Mouse (Mus musculus) liver, postnatal 0 days (tissue): ENCODE measurements around the gene Bmpr2. TPM values are rescaled to one million over a fixed set of nuclear protein-coding genes. Genes with fewer than 3 reads are reported as not detected.

Experiments
- ATAC-seq: fragments of 200-750 bp; cut with Nextera tagmentation; 2 replicates; pipeline ENCODE4 v1.8.0; 2017; ENCODE audit warnings: mild to moderate bottlenecking, moderate library complexity
- DNase-seq: peaks from one replicate; pipeline ENCODE4 v3.0.0-alpha.2; 2016
- H3K27ac ChIP-seq: fragments of 300-500 bp; sonication (generic); 2 replicates; pipeline ENCODE4 v1.5.1; 2014; ENCODE audit warnings: antibody characterized with exemption, moderate library complexity, mild to moderate bottlenecking, low read depth
- H3K27me3 ChIP-seq: fragments of 300-500 bp; sonication (generic); 2 replicates; pipeline ENCODE4 v1.6.1; 2014; ENCODE audit warnings: low read length, control low read depth, mixed read lengths; ENCODE audit not compliant: insufficient read depth
- H3K36me3 ChIP-seq: fragments of 300-500 bp; sonication (generic); replicated peaks from 2 replicates; pipeline ENCODE4 v1.6.1; 2014; ENCODE audit warnings: mild to moderate bottlenecking, control low read depth, low read length, moderate library complexity, mixed read lengths; ENCODE audit not compliant: insufficient read depth
- H3K4me1 ChIP-seq: fragments of 300-500 bp; sonication (generic); 2 replicates; pipeline ENCODE4 v1.6.1; 2014; ENCODE audit warnings: antibody characterized with exemption, mild to moderate bottlenecking, control low read depth; ENCODE audit not compliant: insufficient read depth
- H3K4me2 ChIP-seq: fragments of 300-500 bp; sonication (generic); 2 replicates; pipeline ENCODE4 v1.6.1; 2014; ENCODE audit warnings: low read depth, mild to moderate bottlenecking, low read length, moderate library complexity, mixed read lengths
- H3K4me3 ChIP-seq: fragments of 300-500 bp; sonication (generic); 2 replicates; pipeline ENCODE4 v1.5.1; 2014; ENCODE audit warnings: low read depth, low read length
- H3K9ac ChIP-seq: fragments of 300-500 bp; sonication (generic); replicated peaks from 2 replicates; pipeline ENCODE4 v1.6.1; 2014; ENCODE audit warnings: mild to moderate bottlenecking, moderate library complexity
- H3K9me3 ChIP-seq: fragments of 300-500 bp; sonication (generic); 2 replicates; pipeline ENCODE4 v1.6.1; 2016; ENCODE audit warnings: mild to moderate bottlenecking, control low read depth, low read length, mixed read lengths
- CTCF ChIP-seq: sonication (generic); IDR thresholded peaks from 2 replicates; pipeline ENCODE4 v1.5.1; 2016; ENCODE audit warnings: antibody characterized with exemption, low read depth
- EP300 ChIP-seq: IDR thresholded peaks from 2 replicates; pipeline ENCODE4 v1.6.1; 2016; ENCODE audit warnings: antibody characterized with exemption, low read depth, mild to moderate bottlenecking
- WGBS: fragments of 180-500 bp; shearing (Covaris S2); extraction: QIAGEN DNeasy Blood & Tissue Kit; methylation state at CpG from one replicate; pipeline ENCODE4 v1.1.7; 2014; ENCODE audit not compliant: insufficient replicate concordance; 5-methylcytosine and 5-hydroxymethylcytosine counted together
- polyA plus RNA-seq: library from polyadenylated mRNA; unstranded; fragments of >200 nt; fragmentation: Nextera tagmentation; extraction: Ambion mirVana; gene quantifications from 2 replicates; pipeline ENCODE4 v1.2.1, GENCODE M21; 2015

The Bmpr2 gene
- polyA plus RNA-seq, 1 experiment from 2014 or later, result 1.8 TPM

DNA sequence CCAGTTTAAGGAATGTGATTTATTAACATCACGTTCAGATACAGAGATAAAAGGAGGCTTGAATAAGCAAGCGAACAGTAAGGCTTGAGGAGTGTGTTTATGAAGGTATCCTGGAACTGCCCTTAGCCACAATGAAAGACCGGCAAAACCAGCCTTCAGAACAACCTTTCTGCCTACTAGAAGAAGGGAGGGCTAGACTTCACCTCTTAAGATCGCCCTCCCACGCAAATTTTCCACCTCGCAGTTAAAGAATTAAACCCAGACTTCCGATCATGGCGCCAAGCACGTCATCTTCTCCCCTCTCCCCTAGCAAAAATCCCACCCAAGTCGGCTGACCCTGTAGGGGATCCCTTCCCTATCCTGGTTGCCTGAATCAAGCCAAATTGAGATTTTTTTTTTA lies 992 bp upstream of the Bmpr2 start:
- ATAC-seq, result no peak
- Histone ChIP-seq H3K27ac (no peak overlapping the region), H3K27me3 (no peaks in the 10 kb centered on the region), H3K4me2 (peak overlapping the region; percentile 90), H3K4me1 (peaks cover 12% of the 10 kb centered on the region), H3K36me3 (no peaks in the 10 kb centered on the region), H3K9me3 (no peaks in the 10 kb centered on the region), H3K4me3 (peak overlapping the region; percentile 72), H3K9ac (peak overlapping the region; percentile 88)
- TF ChIP-seq CTCF, result no peak
- no peak for TF ChIP-seq EP300
- WGBS, result 15% methylated on average over 10 of the region's 10 CpGs
- DNase-seq, result no peak

DNA sequence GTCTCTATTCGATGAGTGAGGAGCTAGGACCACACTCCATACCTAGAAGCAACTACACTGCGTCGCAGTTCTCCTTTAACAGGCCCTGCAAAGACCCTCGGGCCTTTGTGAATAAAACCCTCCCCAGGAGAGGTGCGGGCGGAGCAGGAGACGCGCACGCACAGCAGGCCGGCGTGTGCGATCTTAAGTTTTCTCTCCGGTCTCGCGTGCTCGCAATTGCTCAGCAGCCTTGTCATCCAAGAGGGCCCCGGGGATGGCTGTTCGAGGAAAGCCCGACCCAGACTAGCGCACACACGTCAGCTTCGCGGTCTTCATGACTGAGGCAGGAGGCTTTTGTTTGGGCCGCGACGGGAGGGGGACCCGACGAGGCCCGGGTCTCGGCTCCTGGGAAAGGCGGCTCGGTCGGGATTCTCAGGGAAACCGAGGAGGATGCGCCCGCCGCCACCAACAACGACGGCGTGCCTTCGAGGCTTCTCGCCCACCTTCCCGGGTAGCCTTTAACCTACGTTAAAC lies 493 bp upstream of the Bmpr2 start:
- peak overlapping the region; percentile 72 for H3K4me3 ChIP-seq
- under 1% methylated on average over 33 of the region's 44 CpGs for WGBS
- TF ChIP-seq EP300 (no peak), CTCF (no peak)
- H3K27ac ChIP-seq, result peak overlapping the region; percentile 91
- ATAC-seq, result peak; percentile 37
- no peaks in the 10 kb centered on the region for H3K9me3 ChIP-seq
- peak; percentile 58 for DNase-seq
- peak overlapping the region; percentile 88 for H3K9ac ChIP-seq
- no peaks in the 10 kb centered on the region for H3K27me3 ChIP-seq
- H3K4me2 ChIP-seq, result peak overlapping the region; percentile 90
- H3K4me1 ChIP-seq, result peaks cover 12% of the 10 kb centered on the region
- H3K36me3 ChIP-seq, result no peaks in the 10 kb centered on the region

DNA sequence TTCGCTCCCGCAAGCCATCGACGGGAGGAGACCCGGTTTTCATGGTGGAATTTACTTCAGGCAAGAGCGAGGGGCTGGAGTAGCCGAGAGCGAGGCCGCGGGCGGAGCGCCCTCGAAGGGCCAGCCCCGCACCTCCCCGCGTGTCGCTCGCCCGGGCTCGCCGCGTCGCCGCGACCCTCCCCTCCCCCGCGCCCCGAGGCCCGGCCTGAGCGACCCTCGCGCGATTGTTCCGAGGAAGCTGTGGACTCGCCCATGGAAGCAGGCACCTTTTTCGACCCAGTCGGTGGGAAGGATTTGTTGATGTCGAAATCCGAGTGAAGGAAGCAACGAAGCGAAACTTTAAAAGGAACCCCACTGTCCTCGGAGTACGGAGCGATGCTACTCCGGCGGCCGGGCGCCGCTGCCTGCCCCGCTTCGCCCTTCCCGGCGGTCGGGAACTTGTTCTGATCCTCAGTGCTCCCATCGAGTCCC lies 616 bp downstream of the Bmpr2 start:
- Histone ChIP-seq H3K4me3 (peak overlapping the region; percentile 72), H3K27ac (peak overlapping the region; percentile 91)

DNA sequence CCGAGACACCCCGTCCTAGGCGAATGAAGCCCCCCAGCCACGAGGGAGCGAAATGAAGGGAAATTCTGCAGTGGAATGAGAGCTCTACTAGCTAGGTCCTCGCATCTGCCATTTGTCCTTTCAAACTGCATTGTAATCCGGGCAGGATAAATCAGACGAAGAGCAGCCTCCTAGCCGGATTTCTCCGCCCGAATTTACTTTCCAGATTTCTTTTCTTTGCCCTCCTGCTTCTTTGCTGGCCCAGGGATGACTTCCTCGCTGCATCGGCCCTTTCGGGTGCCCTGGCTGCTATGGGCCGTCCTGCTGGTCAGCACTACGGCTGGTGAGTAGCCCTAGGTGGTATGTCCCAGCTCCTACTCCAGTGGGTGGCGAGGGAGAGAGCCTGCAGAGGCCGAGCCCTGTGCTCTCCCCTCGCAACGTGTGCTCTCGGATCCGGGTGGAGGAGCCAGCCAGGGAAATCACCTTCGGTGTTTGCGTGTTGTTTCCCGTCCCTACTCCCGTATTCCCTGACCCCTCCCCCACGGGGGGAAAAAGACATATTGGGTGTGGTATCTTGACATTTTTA lies 1.3 kb downstream of the Bmpr2 start:
- Histone ChIP-seq H3K9me3 (no peaks in the 10 kb centered on the region), H3K27ac (peak overlapping the region; percentile 91), H3K27me3 (no peaks in the 10 kb centered on the region), H3K4me3 (peak overlapping the region; percentile 72), H3K36me3 (no peaks in the 10 kb centered on the region), H3K9ac (peak overlapping the region; percentile 88), H3K4me2 (peak overlapping the region; percentile 90), H3K4me1 (peaks cover 12% of the 10 kb centered on the region)
- no peak for TF ChIP-seq CTCF
- TF ChIP-seq EP300, result no peak
- WGBS, result under 1% methylated on average over 27 of the region's 27 CpGs
- DNase-seq, result peak; percentile 42
- ATAC-seq, result no peak; the same call in 1 of the 2 replicates

More for the DNA sequence above, 616 bp downstream of the Bmpr2 start:
- ATAC-seq (peak; percentile 57), DNase-seq (peak; percentile 65)
- Histone ChIP-seq H3K9ac (peak overlapping the region; percentile 88), H3K9me3 (no peaks in the 10 kb centered on the region), H3K4me1 (peaks cover 12% of the 10 kb centered on the region), H3K36me3 (no peaks in the 10 kb centered on the region), H3K4me2 (peak overlapping the region; percentile 90), H3K27me3 (no peaks in the 10 kb centered on the region)
- 0% methylated on average over 44 of the region's 55 CpGs for WGBS
- TF ChIP-seq CTCF (no peak), EP300 (no peak)

DNA sequence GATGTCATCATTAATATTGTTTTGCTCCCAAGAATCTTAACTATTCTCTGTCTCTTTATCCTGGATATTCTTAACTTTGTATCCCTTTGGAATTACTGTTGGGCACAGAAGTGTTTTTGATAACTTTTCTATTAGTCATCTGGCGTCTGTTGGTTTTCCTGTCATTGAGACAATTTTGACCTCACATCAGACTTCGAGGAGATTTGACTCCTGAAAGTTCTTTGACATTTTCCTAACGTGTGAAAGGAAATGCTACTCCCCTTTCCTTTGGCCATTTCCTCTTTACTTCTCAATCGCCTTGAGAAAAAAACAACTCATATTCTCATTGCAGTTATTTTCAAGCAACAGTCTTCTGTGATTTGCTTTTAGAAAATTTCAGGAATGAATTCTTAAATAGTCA lies 2.1 kb downstream of the Bmpr2 start:
- TF ChIP-seq EP300 (no peak), CTCF (no peak)
- Histone ChIP-seq H3K4me1 (peaks cover 12% of the 10 kb centered on the region), H3K27me3 (no peaks in the 10 kb centered on the region), H3K27ac (no peak overlapping the region), H3K9me3 (no peaks in the 10 kb centered on the region), H3K4me3 (peak overlapping the region; percentile 72), H3K9ac (no peak overlapping the region), H3K4me2 (peak overlapping the region; percentile 90), H3K36me3 (no peaks in the 10 kb centered on the region)
- DNase-seq (no peak), ATAC-seq (no peak)
- 5% methylated on average over 4 of the region's 4 CpGs for WGBS

DNA sequence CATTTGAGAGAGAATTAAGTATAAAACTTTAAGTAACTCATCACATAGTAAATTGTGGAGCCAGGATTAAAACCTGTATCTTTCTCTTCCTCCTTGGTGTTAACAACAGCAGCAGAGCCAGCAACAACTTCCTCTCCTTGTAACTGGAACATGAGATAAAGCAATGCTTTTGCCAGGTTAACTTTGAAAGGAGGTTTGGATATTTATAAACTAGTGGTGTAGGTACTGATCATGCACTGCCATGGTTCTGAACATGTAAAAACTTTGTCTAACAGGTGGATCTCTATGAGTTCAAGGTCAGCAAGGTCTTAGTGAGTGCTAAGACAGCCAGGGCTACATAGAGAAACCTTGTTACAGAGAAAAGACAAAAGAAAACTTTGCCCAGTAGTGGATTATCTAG lies 3.4 kb downstream of the Bmpr2 start:
- Histone ChIP-seq H3K27ac (peak overlapping the region; percentile 11; the same call in 1 of the 2 replicates), H3K27me3 (no peaks in the 10 kb centered on the region), H3K4me3 (peak overlapping the region; percentile 8; the same call in 1 of the 2 replicates), H3K4me1 (peaks cover 16% of the 10 kb centered on the region), H3K9ac (no peak overlapping the region), H3K4me2 (peak overlapping the region; percentile 31), H3K36me3 (no peaks in the 10 kb centered on the region), H3K9me3 (no peaks in the 10 kb centered on the region)
- no peak for TF ChIP-seq CTCF
- TF ChIP-seq EP300, result no peak
- ATAC-seq, result no peak
- no peak for DNase-seq
